Mouse (Mus musculus): Measurements from ENCODE around the gene Slc27a1. TPM values are rescaled to one million over a fixed set of nuclear protein-coding genes. Genes with fewer than 3 reads are reported as not detected.

The Slc27a1 gene
- polyA plus RNA-seq, 1 experiment from 2014 or later: 29.4 TPM

- no peaks in the 10 kb centered on the region for H3K36me3 ChIP-seq (ENCODE audit: control insufficient read depth, insufficient read depth, low read length)
- peak overlapping the region; percentile 41 for H3K4me3 ChIP-seq (ENCODE audit: low read depth, low read length)
- peak overlapping the region; percentile 35; the same call in 1 of the 2 replicates for H3K27ac ChIP-seq (ENCODE audit: low read length)
- H3K27me3 ChIP-seq (ENCODE audit: control insufficient read depth, insufficient read depth, low read length): no peaks in the 10 kb centered on the region
- no peaks in the 10 kb centered on the region for H3K9me3 ChIP-seq (ENCODE audit: control insufficient read depth, low read depth, low read length)
- 1% methylated on average over 41 of the region's 41 CpGs for WGBS
- ATAC-seq (ENCODE audit: insufficient number of reproducible peaks, insufficient read depth, low FRiP score, low read depth): peak; percentile 92
- peaks cover 14% of the 10 kb centered on the region for H3K4me1 ChIP-seq (ENCODE audit: control insufficient read depth, insufficient read depth, low read length)
- peak overlapping the region; percentile 80 for H3K4me2 ChIP-seq (replicated peaks; ENCODE audit: low read depth, low read length)
- peak overlapping the region; percentile 45 for H3K9ac ChIP-seq (replicated peaks; ENCODE audit: low read depth, low read length)
Measured at GRCm38 (mm10) chr8:71570291-71570954, 1.7 kb downstream of the Slc27a1 start.

DNA sequence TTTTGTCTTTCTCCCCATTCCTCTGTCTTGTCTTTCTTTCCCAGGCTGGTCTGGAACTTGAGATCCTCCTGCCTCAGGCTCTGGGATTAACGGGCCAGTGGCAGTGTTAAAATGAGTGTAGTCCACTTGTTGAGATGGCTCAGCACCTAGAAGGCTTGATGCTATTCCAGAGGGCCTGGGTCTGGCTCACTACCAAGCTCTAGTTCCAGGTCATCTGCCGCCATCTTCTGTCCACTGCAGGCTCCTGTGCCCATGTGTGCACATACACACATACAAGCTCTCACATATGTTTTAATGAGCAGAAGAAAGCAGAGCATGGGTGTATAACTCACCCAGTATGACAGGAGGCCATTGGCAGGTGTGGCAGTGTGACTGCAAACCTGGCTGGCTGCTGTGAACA, 3.4 kb downstream of the Slc27a1 start:
- H3K27me3 ChIP-seq (ENCODE audit: control insufficient read depth, insufficient read depth, low read length): no peaks in the 10 kb centered on the region
- H3K9ac ChIP-seq (replicated peaks; ENCODE audit: low read depth, low read length): no peak overlapping the region
- H3K4me1 ChIP-seq (ENCODE audit: control insufficient read depth, insufficient read depth, low read length): peaks cover 14% of the 10 kb centered on the region
- H3K4me3 ChIP-seq (ENCODE audit: low read depth, low read length): no peak overlapping the region
- H3K27ac ChIP-seq (ENCODE audit: low read length): no peak overlapping the region
- no peaks in the 10 kb centered on the region for H3K36me3 ChIP-seq (ENCODE audit: control insufficient read depth, insufficient read depth, low read length)
- H3K9me3 ChIP-seq (ENCODE audit: control insufficient read depth, low read depth, low read length): no peaks in the 10 kb centered on the region
- H3K4me2 ChIP-seq (replicated peaks; ENCODE audit: low read depth, low read length): no peak overlapping the region; the same call in 1 of the 2 replicates
- no peak for ATAC-seq (ENCODE audit: insufficient number of reproducible peaks, insufficient read depth, low FRiP score, low read depth)
- WGBS: 91% methylated on average over 2 of the region's 2 CpGs

DNA sequence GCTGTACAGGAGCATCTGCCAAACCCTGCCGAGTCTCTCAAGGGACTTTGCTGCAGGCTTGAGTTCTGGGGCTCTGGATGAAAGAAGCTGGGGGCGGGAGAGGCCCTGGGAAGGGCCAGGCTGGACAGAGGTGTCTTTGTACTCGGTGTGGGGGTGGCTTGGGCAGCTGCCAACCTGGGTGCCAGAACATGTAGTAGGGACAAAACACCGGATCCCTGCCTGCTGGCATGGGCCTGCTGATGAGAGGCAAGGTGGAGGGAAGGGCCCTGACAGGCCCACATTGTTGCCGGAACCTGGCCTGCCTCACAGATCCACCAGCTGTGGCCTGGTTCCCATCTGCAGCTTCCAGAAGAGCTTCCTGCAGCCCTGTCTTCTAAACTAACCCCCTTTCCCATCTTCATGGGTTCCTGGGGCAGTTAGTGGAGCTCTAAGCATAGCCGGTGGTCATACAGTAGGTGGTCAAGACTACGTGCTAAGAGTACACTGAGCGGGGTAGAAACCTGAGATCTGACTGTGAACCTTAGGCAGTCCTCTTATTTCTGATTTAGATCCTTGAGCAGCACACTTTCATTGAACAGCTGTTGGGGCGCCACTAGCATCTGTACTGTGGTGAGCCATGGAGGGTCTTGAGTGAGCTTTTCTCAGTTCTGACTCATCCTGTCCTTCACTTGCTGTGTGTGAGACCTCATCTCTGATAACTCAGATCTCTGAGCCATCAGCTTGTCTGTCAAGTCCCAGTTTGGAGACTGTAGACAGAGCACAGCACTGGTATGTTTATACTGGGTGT, 4.4 kb downstream of the Slc27a1 start:
- ATAC-seq (ENCODE audit: insufficient number of reproducible peaks, insufficient read depth, low FRiP score, low read depth): no peak
- no peak overlapping the region for H3K4me3 ChIP-seq (ENCODE audit: low read depth, low read length)
- WGBS: 66% methylated on average over 9 of the region's 9 CpGs
- H3K4me2 ChIP-seq (replicated peaks; ENCODE audit: low read depth, low read length): no peak overlapping the region
- peaks cover 14% of the 10 kb centered on the region for H3K4me1 ChIP-seq (ENCODE audit: control insufficient read depth, insufficient read depth, low read length)
- H3K27ac ChIP-seq (ENCODE audit: low read length): peak overlapping the region; percentile 13; the same call in 1 of the 2 replicates
- H3K36me3 ChIP-seq (ENCODE audit: control insufficient read depth, insufficient read depth, low read length): no peaks in the 10 kb centered on the region
- H3K9me3 ChIP-seq (ENCODE audit: control insufficient read depth, low read depth, low read length): no peaks in the 10 kb centered on the region
- H3K9ac ChIP-seq (replicated peaks; ENCODE audit: low read depth, low read length): no peak overlapping the region
- H3K27me3 ChIP-seq (ENCODE audit: control insufficient read depth, insufficient read depth, low read length): no peaks in the 10 kb centered on the region

GRCm38 (mm10) chr8:71574426-71574825, 5.7 kb downstream of the Slc27a1 start:
- no peak overlapping the region for H3K27ac ChIP-seq (ENCODE audit: low read length)
- H3K4me2 ChIP-seq (replicated peaks; ENCODE audit: low read depth, low read length): no peak overlapping the region
- H3K9ac ChIP-seq (replicated peaks; ENCODE audit: low read depth, low read length): no peak overlapping the region
- no peaks in the 10 kb centered on the region for H3K9me3 ChIP-seq (ENCODE audit: control insufficient read depth, low read depth, low read length)
- 78% methylated on average over 7 of the region's 7 CpGs for WGBS
- H3K36me3 ChIP-seq (ENCODE audit: control insufficient read depth, insufficient read depth, low read length): no peaks in the 10 kb centered on the region
- no peaks in the 10 kb centered on the region for H3K27me3 ChIP-seq (ENCODE audit: control insufficient read depth, insufficient read depth, low read length)
- peaks cover 6% of the 10 kb centered on the region for H3K4me1 ChIP-seq (ENCODE audit: control insufficient read depth, insufficient read depth, low read length)
- ATAC-seq (ENCODE audit: insufficient number of reproducible peaks, insufficient read depth, low FRiP score, low read depth): no peak
- no peak overlapping the region for H3K4me3 ChIP-seq (ENCODE audit: low read depth, low read length)

- Histone ChIP-seq H3K27me3 (ENCODE audit: control insufficient read depth, insufficient read depth, low read length) (no peaks in the 10 kb centered on the region), H3K27ac (ENCODE audit: low read length) (no peak overlapping the region), H3K9me3 (ENCODE audit: control insufficient read depth, low read depth, low read length) (no peaks in the 10 kb centered on the region), H3K4me3 (ENCODE audit: low read depth, low read length) (no peak overlapping the region), H3K9ac (replicated peaks; ENCODE audit: low read depth, low read length) (no peak overlapping the region), H3K4me2 (replicated peaks; ENCODE audit: low read depth, low read length) (no peak overlapping the region), H3K4me1 (ENCODE audit: control insufficient read depth, insufficient read depth, low read length) (peaks cover 6% of the 10 kb centered on the region), H3K36me3 (ENCODE audit: control insufficient read depth, insufficient read depth, low read length) (no peaks in the 10 kb centered on the region)
- ATAC-seq (ENCODE audit: insufficient number of reproducible peaks, insufficient read depth, low FRiP score, low read depth): no peak
- 52% methylated on average over 1 of the region's 1 CpGs for WGBS
Measured at GRCm38 (mm10) chr8:71575020-71575419, 6.3 kb downstream of the Slc27a1 start.

DNA sequence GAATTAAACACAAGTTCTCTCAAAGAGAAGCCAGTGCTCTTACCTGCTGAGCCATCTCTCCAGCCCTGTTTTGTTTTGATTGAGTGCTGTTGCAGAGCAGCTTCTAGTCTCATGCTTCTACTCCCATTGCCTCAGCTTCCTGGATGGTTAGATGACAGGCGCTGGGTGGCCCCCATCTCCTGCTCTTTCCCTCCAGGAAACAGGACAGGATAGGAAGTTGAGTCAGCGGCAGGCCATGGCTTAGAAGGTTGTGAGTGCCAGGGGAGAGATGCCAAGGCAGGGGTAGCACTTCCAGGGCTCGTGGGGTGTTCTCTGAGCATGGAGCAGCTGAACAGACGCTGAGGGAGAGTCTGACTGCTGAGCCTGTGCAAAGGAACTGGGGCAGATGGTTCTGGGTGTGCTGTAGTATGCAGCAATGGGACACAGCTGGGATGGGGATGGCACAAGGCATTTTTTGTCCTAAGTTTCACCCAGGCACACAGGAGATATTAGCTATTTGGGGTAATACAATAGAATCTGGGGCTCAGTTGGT, 9.2 kb downstream of the Slc27a1 start:
- no peaks in the 10 kb centered on the region for H3K4me1 ChIP-seq (ENCODE audit: control insufficient read depth, insufficient read depth, low read length)
- no peak for ATAC-seq (ENCODE audit: insufficient number of reproducible peaks, insufficient read depth, low FRiP score, low read depth)
- no peak overlapping the region for H3K9ac ChIP-seq (replicated peaks; ENCODE audit: low read depth, low read length)
- H3K27ac ChIP-seq (ENCODE audit: low read length): no peak overlapping the region
- H3K36me3 ChIP-seq (ENCODE audit: control insufficient read depth, insufficient read depth, low read length): no peaks in the 10 kb centered on the region; the same call in 1 of the 2 replicates
- no peak overlapping the region for H3K4me3 ChIP-seq (ENCODE audit: low read depth, low read length)
- H3K27me3 ChIP-seq (ENCODE audit: control insufficient read depth, insufficient read depth, low read length): no peaks in the 10 kb centered on the region
- WGBS: 76% methylated on average over 4 of the region's 4 CpGs
- no peak overlapping the region for H3K4me2 ChIP-seq (replicated peaks; ENCODE audit: low read depth, low read length)
- no peaks in the 10 kb centered on the region for H3K9me3 ChIP-seq (ENCODE audit: control insufficient read depth, low read depth, low read length)

- H3K27ac ChIP-seq (ENCODE audit: low read length): no peak overlapping the region
- no peaks in the 10 kb centered on the region for H3K9me3 ChIP-seq (ENCODE audit: control insufficient read depth, low read depth, low read length)
- no peaks in the 10 kb centered on the region for H3K4me1 ChIP-seq (ENCODE audit: control insufficient read depth, insufficient read depth, low read length)
- ATAC-seq (ENCODE audit: insufficient number of reproducible peaks, insufficient read depth, low FRiP score, low read depth): no peak
- H3K9ac ChIP-seq (replicated peaks; ENCODE audit: low read depth, low read length): no peak overlapping the region
- no peak overlapping the region for H3K4me2 ChIP-seq (replicated peaks; ENCODE audit: low read depth, low read length)
- H3K36me3 ChIP-seq (ENCODE audit: control insufficient read depth, insufficient read depth, low read length): no peaks in the 10 kb centered on the region; the same call in 1 of the 2 replicates
- 50% methylated on average over 1 of the region's 1 CpGs for WGBS
- H3K4me3 ChIP-seq (ENCODE audit: low read depth, low read length): no peak overlapping the region
- no peaks in the 10 kb centered on the region for H3K27me3 ChIP-seq (ENCODE audit: control insufficient read depth, insufficient read depth, low read length)
Measured at GRCm38 (mm10) chr8:71579009-71579408, 10.3 kb downstream of the Slc27a1 start.

- Histone ChIP-seq H3K27ac (ENCODE audit: low read length) (no peak overlapping the region), H3K4me2 (replicated peaks; ENCODE audit: low read depth, low read length) (no peak overlapping the region), H3K27me3 (ENCODE audit: control insufficient read depth, insufficient read depth, low read length) (no peaks in the 10 kb centered on the region), H3K4me1 (ENCODE audit: control insufficient read depth, insufficient read depth, low read length) (no peaks in the 10 kb centered on the region), H3K4me3 (ENCODE audit: low read depth, low read length) (no peak overlapping the region), H3K9ac (replicated peaks; ENCODE audit: low read depth, low read length) (no peak overlapping the region), H3K9me3 (ENCODE audit: control insufficient read depth, low read depth, low read length) (no peaks in the 10 kb centered on the region), H3K36me3 (ENCODE audit: control insufficient read depth, insufficient read depth, low read length) (no peaks in the 10 kb centered on the region; the same call in 1 of the 2 replicates)
- no peak for ATAC-seq (ENCODE audit: insufficient number of reproducible peaks, insufficient read depth, low FRiP score, low read depth)
- 92% methylated on average over 14 of the region's 14 CpGs for WGBS
Measured at GRCm38 (mm10) chr8:71579476-71579875, 10.8 kb downstream of the Slc27a1 start.
